Comparison of ENCODE assay signal across 8 mouse cellular contexts in the genomic region with DNA sequence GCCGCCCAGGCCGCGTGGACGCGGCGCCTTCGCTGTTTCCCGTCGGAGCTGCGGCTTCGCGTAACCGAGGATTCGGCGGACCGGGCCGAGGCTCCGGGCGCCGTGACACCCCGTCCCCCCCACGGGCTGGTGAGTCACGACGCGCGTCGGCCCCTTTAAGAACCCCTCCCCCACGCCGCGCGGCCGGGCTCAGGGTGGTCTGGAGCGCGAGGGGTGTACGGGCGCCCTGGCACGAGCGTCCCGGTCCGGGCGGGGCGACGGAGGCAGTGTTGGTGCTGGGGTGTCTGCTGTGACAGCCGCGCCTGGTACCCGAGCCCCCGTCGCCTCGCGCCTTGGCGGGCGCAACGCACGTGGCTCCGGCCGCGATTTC. TPM values are rescaled to one million over a fixed set of nuclear protein-coding genes. Genes with fewer than 3 reads are reported as not detected.
A peak's percentile ranks its signal among the peaks of the same experiment; 100 is the strongest.
DNase-seq lines count a peak whose midpoint lies in the region; ATAC-seq and TF ChIP-seq lines count a peak whose summit lies in the region.

No protein-coding gene starts in this region.

- ATAC-seq in forebrain, embryonic 11.5 days (replicated peaks; ENCODE audit: low FRiP score): peak; percentile 51
- peak; percentile 24 for ATAC-seq in stomach, postnatal 0 days (ENCODE audit: low FRiP score, low TSS enrichment)

- TF ChIP-seq POLR2A in liver, adult 2 months (IDR thresholded peaks at IDR 0.05; ENCODE audit: extremely low read depth, insufficient read depth, low read length): no peak

- TF ChIP-seq CTCF in liver, adult 2 months (IDR thresholded peaks at IDR 0.05; ENCODE audit: low read depth, low read length): no peak
- no peak for TF ChIP-seq CTCF in stomach, postnatal 0 days (IDR thresholded peaks at IDR 0.05; ENCODE audit: low read depth)

- peaks cover 21% of the 10 kb centered on the region for H3K27me3 ChIP-seq in forebrain, embryonic 11.5 days (ENCODE audit: control insufficient read depth, insufficient read depth, low read length)
- H3K27me3 ChIP-seq in liver, adult 2 months (ENCODE audit: control insufficient read depth, insufficient read depth, low read length): no peaks in the 10 kb centered on the region
- H3K27me3 ChIP-seq in stomach, postnatal 0 days (ENCODE audit: control insufficient read depth, insufficient read depth, low read length): no peaks in the 10 kb centered on the region

- H3K9ac ChIP-seq in forebrain, embryonic 11.5 days (ENCODE audit: low read length): peak overlapping the region; percentile 80
- H3K9ac ChIP-seq in liver, adult 2 months (ENCODE audit: low read depth, low read length): peak overlapping the region; percentile 98
- peak overlapping the region; percentile 93 for H3K9ac ChIP-seq in stomach, postnatal 0 days (ENCODE audit: low read length)

- no peak for TF ChIP-seq EP300 in stomach, postnatal 0 days (optimal IDR thresholded peaks at IDR 0.05)

- peak overlapping the region; percentile 86 for H3K4me3 ChIP-seq in forebrain, embryonic 11.5 days (ENCODE audit: low read depth, low read length)
- H3K4me3 ChIP-seq in liver, adult 2 months (ENCODE audit: insufficient read depth, low read depth, low read length): peak overlapping the region; percentile 57
- H3K4me3 ChIP-seq in stomach, postnatal 0 days (ENCODE audit: low read depth, low read length): peak overlapping the region; percentile 90

- peaks cover 49% of the 10 kb centered on the region for H3K79me2 ChIP-seq in liver, adult 2 months (ENCODE audit: control insufficient read depth, insufficient read depth, low read length)

- H3K36me3 ChIP-seq in forebrain, embryonic 11.5 days (ENCODE audit: control insufficient read depth, insufficient read depth, low read length): no peaks in the 10 kb centered on the region
- H3K36me3 ChIP-seq in liver, adult 2 months (ENCODE audit: control insufficient read depth, insufficient read depth, low read length): no peaks in the 10 kb centered on the region
- H3K36me3 ChIP-seq in stomach, postnatal 0 days (ENCODE audit: control insufficient read depth, insufficient read depth, low read length): no peaks in the 10 kb centered on the region

- H3K4me2 ChIP-seq in forebrain, embryonic 11.5 days (ENCODE audit: low read depth, low read length, severe bottlenecking): peak overlapping the region; percentile 94
- H3K4me2 ChIP-seq in stomach, postnatal 0 days (replicated peaks; ENCODE audit: low read depth): peak overlapping the region; percentile 96

- WGBS in forebrain, embryonic 11.5 days: under 1% methylated on average over 55 of the region's 57 CpGs
- WGBS in liver, adult 2 months: under 1% methylated on average over 55 of the region's 57 CpGs
- 0% methylated on average over 19 of the region's 57 CpGs for WGBS in stomach, postnatal 0 days

- peaks cover 45% of the 10 kb centered on the region for H3K4me1 ChIP-seq in forebrain, embryonic 11.5 days (replicated peaks; ENCODE audit: control insufficient read depth, insufficient read depth, low read length)
- peaks cover 41% of the 10 kb centered on the region for H3K4me1 ChIP-seq in liver, adult 2 months (ENCODE audit: control insufficient read depth, insufficient read depth, low read length)
- H3K4me1 ChIP-seq in stomach, postnatal 0 days (replicated peaks; ENCODE audit: control insufficient read depth, insufficient read depth): peaks cover 34% of the 10 kb centered on the region

- H3K9me3 ChIP-seq in forebrain, embryonic 11.5 days (ENCODE audit: control insufficient read depth, low read length): no peaks in the 10 kb centered on the region
- H3K9me3 ChIP-seq in stomach, postnatal 0 days (ENCODE audit: control insufficient read depth, low read length): no peaks in the 10 kb centered on the region

- H3K27ac ChIP-seq in forebrain, embryonic 11.5 days (ENCODE audit: low read depth, low read length): peak overlapping the region; percentile 91
- H3K27ac ChIP-seq in liver, adult 2 months (replicated peaks; ENCODE audit: insufficient read depth, low read depth, low read length): peak overlapping the region; percentile 94
- peak overlapping the region; percentile 100 for H3K27ac ChIP-seq in stomach, postnatal 0 days (replicated peaks)

- DNase-seq in kidney, postnatal 10 days: peak; percentile 79
- DNase-seq in kidney, adult 9 months: no peak
- DNase-seq in adrenal gland, postnatal 36 days: peak; percentile 71 to 82
- DNase-seq in forebrain, embryonic 11.5 days (ENCODE audit: low spot score): peak; percentile 82
- DNase-seq in liver, adult 2 months (ENCODE audit: extremely low read depth, low read depth, low spot score): no peak
- no peak for DNase-seq in stomach, postnatal 0 days (ENCODE audit: low spot score)
- DNase-seq in embryo, embryonic 9.5 days (ENCODE audit: extremely low spot score): no peak
- no peak for DNase-seq in ovary, postnatal 10 days (ENCODE audit: low spot score)

RNA-seq across cellular contexts. Expression of a gene that starts 0.4 kb away (rescaled TPM):
- 10 to 100 TPM; 85.1 to 99.4 TPM for total RNA-seq in adrenal gland, postnatal 36 days (2021)
- polyA plus RNA-seq in forebrain, embryonic 11.5 days (2014; fragmentation: Nextera tagmentation; extraction: Ambion mirVana): 17.3 and 19.7 TPM in 2 replicates
- total RNA-seq in liver, adult 2 months (2014; rRNA removed): 3.7 and 6.2 TPM in 2 replicates
- 17.7 and 22.2 TPM in 2 replicates for polyA plus RNA-seq in liver, adult 2 months (2012; rRNA removed)
- 10.6 and 13.0 TPM in 2 replicates for polyA plus RNA-seq in stomach, postnatal 0 days (2015; fragmentation: Nextera tagmentation; extraction: Ambion mirVana)

Comparison
In these comparisons a context has a peak if more than half of its experiments do, and no peak if none do; other contexts are left out.
1. DNase-seq: peak in kidney, postnatal 10 days (single experiment), adrenal gland, postnatal 36 days (2 of 2) and forebrain, embryonic 11.5 days (single experiment); none in kidney, adult 9 months (single experiment), liver, adult 2 months (single experiment), stomach, postnatal 0 days (single experiment), embryo, embryonic 9.5 days (single experiment) and ovary, postnatal 10 days (single experiment).
2. Peak in every context shown above with its lines, with median percentiles within 50 percentile points of each other: H3K27ac ChIP-seq, H3K4me3 ChIP-seq and H3K9ac ChIP-seq.